Mouse (Mus musculus): ENCODE results near the gene Vmn1r56. TPM values are rescaled to one million over a fixed set of nuclear protein-coding genes. Genes with fewer than 3 reads are reported as not detected.

Gene Vmn1r56
- not detected in 2 replicates for polyA plus RNA-seq (2021; fragmentation: Nextera tagmentation)
- long read RNA-seq, experiment 1 = 0 reads
- long read RNA-seq, experiment 2 = 0 reads

DNA sequence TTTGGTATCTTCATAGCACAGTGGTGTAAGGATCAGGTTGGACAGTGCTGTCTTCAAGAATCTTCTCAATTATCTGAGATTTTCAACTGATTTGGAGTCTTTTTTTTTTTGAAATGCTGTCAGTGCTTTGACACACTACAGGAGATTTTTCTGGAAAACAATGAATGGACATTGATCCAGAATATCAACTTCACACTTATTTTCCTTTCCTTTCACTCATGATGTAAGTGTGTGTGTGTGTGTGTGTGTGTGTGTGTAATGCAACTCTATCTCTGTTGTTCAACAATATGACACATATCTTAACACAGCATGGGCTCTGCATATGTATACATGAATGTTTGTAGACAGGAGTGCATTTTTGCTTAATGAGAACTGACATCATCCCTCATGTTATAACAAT is at the start of gene Vmn1r56:
TSS of gene Vmn1r56 (minus strand) at position 101 of the 400 bp plus-strand sequence.

DNA sequence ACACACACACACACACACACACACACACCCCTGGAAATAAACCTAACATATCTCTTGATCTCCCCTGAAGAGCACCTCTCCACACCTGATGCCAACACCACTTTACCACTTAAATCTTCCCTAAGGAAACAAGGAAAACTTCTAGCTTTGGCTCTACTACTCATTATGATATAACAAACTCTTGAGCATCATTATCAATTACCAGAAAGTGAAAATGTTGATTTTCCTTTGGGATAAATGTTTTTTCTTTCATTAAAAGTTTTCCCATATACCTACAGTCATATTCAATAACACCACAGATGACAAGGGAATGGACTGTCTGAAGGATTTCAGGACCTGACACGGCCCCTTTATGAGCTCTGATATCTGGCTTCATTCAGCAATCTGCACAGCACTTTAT is 21.6 kb upstream of the Vmn1r56 start, which contains the start of gene Vmn1r57:
TSS of gene Vmn1r57 (plus strand) at position 301 of the 400 bp plus-strand sequence.

GRCm38 (mm10) chr7:5149570-5149969 is 47.0 kb downstream of the Vmn1r56 start, which contains the start of gene Vmn1r55:
Gene Vmn1r55 (minus strand): TSS chr7:5149670.

Other genes starting within 250 kb of the Vmn1r56 start
- 0.28 and 0.50 TPM in 2 replicates for gene Sbk2, start 232.3 kb downstream of the Vmn1r56 start, polyA plus RNA-seq (2021; fragmentation: Nextera tagmentation)
- gene Sbk3, start 225.6 kb downstream of the Vmn1r56 start, polyA plus RNA-seq (2021; fragmentation: Nextera tagmentation) = 0.23 TPM in 2 replicates
- 5.1 and 11.4 TPM in 2 replicates for gene Zfp579, start 200.6 kb downstream of the Vmn1r56 start, polyA plus RNA-seq (2021; fragmentation: Nextera tagmentation)
- 10.9 and 14.7 TPM in 2 replicates for gene Zfp524, start 182.3 kb downstream of the Vmn1r56 start, polyA plus RNA-seq (2021; fragmentation: Nextera tagmentation)
- gene Fiz1, start 182.1 kb downstream of the Vmn1r56 start, polyA plus RNA-seq (2021; fragmentation: Nextera tagmentation) = 12.1 and 13.9 TPM in 2 replicates
- gene Gm44973, start 181.3 kb downstream of the Vmn1r56 start, polyA plus RNA-seq (2021; fragmentation: Nextera tagmentation) = not detected in 2 replicates
- gene Zfp865, start 176.4 kb downstream of the Vmn1r56 start, polyA plus RNA-seq (2021; fragmentation: Nextera tagmentation) = 1.1 and 4.4 TPM in 2 replicates
- gene Ccdc106, start 176.2 kb downstream of the Vmn1r56 start, polyA plus RNA-seq (2021; fragmentation: Nextera tagmentation) = 55.0 and 60.1 TPM in 2 replicates
- gene 4632433K11Rik, start 162.6 kb downstream of the Vmn1r56 start, polyA plus RNA-seq (2021; fragmentation: Nextera tagmentation) = not detected in 2 replicates
- gene Zfp784, start 158.3 kb downstream of the Vmn1r56 start, polyA plus RNA-seq (2021; fragmentation: Nextera tagmentation) = 3.0 and 3.3 TPM in 2 replicates
- gene Zfp580, start 145.2 kb downstream of the Vmn1r56 start, polyA plus RNA-seq (2021; fragmentation: Nextera tagmentation) = 4.9 and 24.0 TPM in 2 replicates
- 5.8 and 18.1 TPM in 2 replicates for gene U2af2, start 134.6 kb downstream of the Vmn1r56 start, polyA plus RNA-seq (2021; fragmentation: Nextera tagmentation)
- gene Epn1, start 116.5 kb downstream of the Vmn1r56 start, polyA plus RNA-seq (2021; fragmentation: Nextera tagmentation) = 52.2 and 182 TPM in 2 replicates
- not detected in 2 replicates for gene Rfpl4, start 79.8 kb downstream of the Vmn1r56 start, polyA plus RNA-seq (2021; fragmentation: Nextera tagmentation)
- gene Rasl2-9, start 70.8 kb downstream of the Vmn1r56 start, polyA plus RNA-seq (2021; fragmentation: Nextera tagmentation) = 0.59 and 0.75 TPM in 2 replicates
- gene Vmn1r55, start 47.1 kb downstream of the Vmn1r56 start, polyA plus RNA-seq (2021; fragmentation: Nextera tagmentation) = 0.01 TPM in 1 of 2 replicates, not detected in the other
- gene Vmn1r57, start 21.7 kb upstream of the Vmn1r56 start, polyA plus RNA-seq (2021; fragmentation: Nextera tagmentation) = not detected in 2 replicates
- not detected in 2 replicates for gene Gm5065, start 153.8 kb upstream of the Vmn1r56 start, polyA plus RNA-seq (2021; fragmentation: Nextera tagmentation)
- not detected in 2 replicates for gene Nlrp2, start 154.3 kb upstream of the Vmn1r56 start, polyA plus RNA-seq (2021; fragmentation: Nextera tagmentation)
- gene Vmn1r58, start 216.6 kb upstream of the Vmn1r56 start, polyA plus RNA-seq (2021; fragmentation: Nextera tagmentation) = 0.01 TPM in 1 of 2 replicates, not detected in the other